Mouse (Mus musculus): ENCODE data around the gene Fcna.

Fcna gene

DNA sequence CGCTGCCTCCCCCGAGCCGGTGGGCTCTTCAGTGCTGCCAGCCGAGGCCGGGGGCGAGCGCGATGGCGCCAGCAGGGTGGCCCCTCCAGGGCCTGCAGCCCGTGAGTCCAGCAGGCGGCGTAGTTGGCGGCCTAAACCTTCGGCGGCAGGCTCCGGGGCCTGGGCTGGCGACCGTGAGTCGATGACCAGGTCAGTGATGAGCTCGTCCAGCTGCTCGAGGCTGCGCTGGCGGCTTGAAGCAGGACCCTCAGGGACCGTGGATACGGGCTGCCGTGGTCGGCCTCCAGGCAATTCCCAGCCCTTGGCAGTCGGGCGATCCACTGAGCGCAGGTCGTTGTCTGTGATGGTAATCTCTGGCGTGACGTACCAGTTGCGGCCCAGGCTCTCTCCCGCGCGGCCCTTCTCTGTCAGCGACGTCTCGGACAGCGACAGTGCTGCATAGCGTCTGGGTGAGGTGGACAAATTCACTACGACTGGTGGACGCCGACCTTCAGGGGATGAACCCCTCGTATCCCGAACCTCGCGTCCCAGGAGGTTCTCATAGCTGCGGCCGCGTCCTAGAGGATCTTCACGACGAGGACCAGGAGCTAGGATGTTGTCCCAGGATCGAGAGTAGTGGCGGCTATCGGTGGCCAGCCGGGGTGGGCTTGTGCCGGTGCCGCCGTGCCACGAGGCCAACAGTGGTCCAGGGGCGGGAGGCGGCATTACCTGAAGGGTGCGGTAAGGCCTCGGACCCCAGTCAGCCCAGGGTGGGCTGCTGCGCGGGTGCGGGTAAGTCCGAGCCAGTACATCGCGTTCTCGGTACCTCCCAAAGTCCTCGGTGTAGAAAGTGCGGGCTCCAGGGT, 49.7 kb downstream of the Fcna start:
- DNase-seq (ENCODE audit: low spot score in 2 of 2), result no peak

DNA sequence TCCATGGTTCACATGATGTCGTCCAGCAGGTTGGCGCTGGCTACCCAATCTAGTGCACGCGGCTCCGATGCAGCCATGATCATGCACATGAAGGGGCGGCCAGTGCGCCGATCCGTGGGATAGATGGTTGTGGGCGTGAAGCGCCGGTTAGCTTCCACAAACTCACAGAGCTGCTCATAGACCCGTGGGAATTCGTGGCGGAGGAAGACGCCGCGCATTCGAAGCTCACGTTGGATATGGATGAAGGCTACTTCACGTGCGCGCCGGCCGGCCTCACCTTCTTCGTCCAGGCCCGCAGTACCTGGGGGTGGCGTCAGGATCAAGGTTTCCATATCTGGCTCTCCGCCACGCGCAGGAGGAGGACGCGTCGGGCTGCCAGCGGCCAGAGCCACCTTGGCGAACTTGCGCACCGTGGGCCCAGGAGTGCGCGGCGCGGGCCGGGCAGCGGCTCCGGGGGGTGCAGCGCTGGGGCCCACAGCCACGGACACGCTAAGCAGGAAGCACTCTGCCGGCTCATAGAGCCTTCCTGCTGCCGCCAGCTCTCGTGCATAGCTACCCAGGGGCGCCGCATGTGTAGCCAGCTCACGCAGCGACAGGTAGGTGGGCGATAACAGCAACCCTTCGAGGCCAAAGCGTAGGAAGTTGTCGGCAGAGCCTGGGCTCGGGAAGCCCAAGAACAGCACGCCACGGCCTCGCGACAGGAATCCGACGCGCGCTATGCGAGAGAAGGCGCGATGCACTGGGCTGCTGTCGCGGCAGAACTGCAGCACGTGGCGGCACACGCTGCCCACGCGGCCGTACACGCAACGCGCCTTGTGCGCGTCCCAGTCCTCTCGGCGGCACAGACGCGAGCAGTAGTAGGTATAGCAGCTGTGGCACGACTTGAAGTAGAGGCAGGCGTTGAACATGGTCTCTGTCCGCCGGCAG, 50.6 kb downstream of the Fcna start:
- no peak for DNase-seq (ENCODE audit: low spot score in 2 of 2)

DNA sequence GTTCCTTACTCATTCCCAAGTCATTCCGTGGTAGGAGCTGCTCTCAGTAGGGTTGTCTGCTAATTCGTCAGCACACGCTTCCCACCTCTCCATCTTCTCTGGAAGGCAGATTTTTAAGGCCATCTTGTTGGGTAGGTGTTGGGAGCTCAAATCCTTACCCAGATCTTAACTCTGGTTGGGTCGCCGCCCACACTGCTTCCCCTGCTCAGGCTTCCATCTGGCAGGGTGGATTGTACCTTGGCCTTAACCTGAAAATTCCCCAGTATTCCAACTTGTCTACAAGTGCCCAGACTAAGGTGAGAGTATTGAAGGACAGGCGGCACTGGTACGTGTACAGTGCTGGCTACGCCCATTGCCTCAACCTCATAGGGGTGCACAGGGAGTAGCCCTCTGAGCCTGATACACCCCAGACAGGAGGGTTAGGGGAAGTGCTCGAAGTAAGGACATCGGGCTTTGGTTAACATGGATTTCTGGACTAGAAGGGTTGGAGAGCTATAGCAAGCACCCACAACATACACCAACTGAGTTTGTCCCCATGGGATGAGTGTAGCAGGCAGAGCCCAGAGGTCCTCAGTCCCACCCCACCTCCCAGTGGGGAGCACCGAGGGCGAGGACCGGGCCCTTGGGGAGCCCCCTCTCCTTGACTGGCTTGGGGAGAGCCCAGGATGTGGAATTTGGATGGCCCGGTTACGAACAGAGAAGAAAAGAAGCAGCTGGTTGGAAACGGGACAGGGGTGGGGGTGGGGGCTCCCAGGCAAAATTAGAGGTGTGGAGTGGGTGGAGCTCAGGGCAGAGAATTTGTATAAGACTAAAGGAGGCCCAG, 51.6 kb downstream of the Fcna start:
- DNase-seq (ENCODE audit: low spot score in 2 of 2), result no peak

DNA sequence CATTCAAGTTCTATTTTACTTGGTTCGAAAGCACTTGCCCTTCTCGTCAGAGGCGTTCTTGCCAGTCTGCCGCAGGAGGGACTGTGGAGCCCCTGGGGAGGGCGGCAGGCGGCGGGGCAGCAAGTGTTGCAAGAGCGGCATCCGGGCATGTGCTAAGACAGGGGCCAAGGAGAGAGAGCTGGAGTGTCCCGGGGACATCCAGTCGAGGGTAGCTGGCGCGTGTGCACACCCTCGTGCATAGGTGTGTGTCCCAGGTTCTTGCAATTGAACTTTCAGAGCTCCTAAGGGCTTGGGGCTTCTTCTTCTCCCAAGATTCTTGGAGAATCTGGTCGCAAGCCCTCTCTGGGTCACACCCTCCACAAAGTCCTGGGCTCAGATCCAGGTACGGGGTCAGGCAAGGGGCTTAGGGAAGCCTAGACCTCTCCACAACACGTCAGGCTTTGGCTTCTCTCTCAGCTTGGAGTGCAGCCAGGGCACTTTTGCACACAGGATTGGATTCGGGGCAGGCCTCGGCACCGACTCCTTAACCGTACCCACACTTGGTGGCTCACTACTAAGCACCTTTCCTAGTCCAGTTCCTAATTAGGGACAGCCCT, 52.3 kb downstream of the Fcna start:
- no peak for DNase-seq (ENCODE audit: low spot score in 2 of 2)

All from right cerebral cortex, postnatal 36 days (tissue).